Mouse (Mus musculus): ENCODE data around the gene Nedd1. TPM values are rescaled to one million over a fixed set of nuclear protein-coding genes. Genes with fewer than 3 reads are reported as not detected.

Gene Nedd1
- polyA plus RNA-seq, 1 experiment from 2014 or later, result 40.2 TPM

- H3K27ac ChIP-seq, result no peak overlapping the region
- WGBS, result 75% methylated on average over 8 of the region's 8 CpGs
- no peak for ATAC-seq (replicated peaks; ENCODE audit: insufficient number of reproducible peaks, insufficient read depth, low FRiP score, low read depth)
Observed at GRCm38 (mm10) chr10:92649096-92649495, 73.1 kb downstream of the Nedd1 start.

GRCm38 (mm10) chr10:92647691-92648090 is 74.5 kb downstream of the Nedd1 start:
- ATAC-seq (replicated peaks; ENCODE audit: insufficient number of reproducible peaks, insufficient read depth, low FRiP score, low read depth), result no peak
- Histone ChIP-seq H3K4me2 (no peak overlapping the region), H3K27me3 (no peaks in the 10 kb centered on the region), H3K9me3 (replicated peaks) (no peaks in the 10 kb centered on the region), H3K9ac (no peak overlapping the region), H3K4me1 (replicated peaks) (no peaks in the 10 kb centered on the region), H3K27ac (no peak overlapping the region), H3K4me3 (no peak overlapping the region), H3K36me3 (no peaks in the 10 kb centered on the region)
- WGBS, result 81% methylated on average over 2 of the region's 2 CpGs

More at GRCm38 (mm10) chr10:92649096-92649495, 73.1 kb downstream of the Nedd1 start:
- Histone ChIP-seq H3K27me3 (no peaks in the 10 kb centered on the region), H3K4me1 (replicated peaks) (no peaks in the 10 kb centered on the region), H3K9me3 (replicated peaks) (no peaks in the 10 kb centered on the region), H3K36me3 (no peaks in the 10 kb centered on the region), H3K9ac (no peak overlapping the region), H3K4me3 (no peak overlapping the region), H3K4me2 (no peak overlapping the region)

- Histone ChIP-seq H3K9me3 (replicated peaks) (no peaks in the 10 kb centered on the region), H3K4me2 (no peak overlapping the region), H3K27me3 (no peaks in the 10 kb centered on the region), H3K27ac (no peak overlapping the region), H3K4me1 (replicated peaks) (no peaks in the 10 kb centered on the region), H3K36me3 (no peaks in the 10 kb centered on the region), H3K4me3 (no peak overlapping the region), H3K9ac (no peak overlapping the region)
- ATAC-seq (replicated peaks; ENCODE audit: insufficient number of reproducible peaks, insufficient read depth, low FRiP score, low read depth), result no peak
- 66% methylated on average over 8 of the region's 8 CpGs for WGBS
Observed at GRCm38 (mm10) chr10:92643995-92644394, 78.2 kb downstream of the Nedd1 start.

- H3K36me3 ChIP-seq, result no peaks in the 10 kb centered on the region
- H3K4me3 ChIP-seq, result no peak overlapping the region
- no peak overlapping the region for H3K27ac ChIP-seq
- H3K9me3 ChIP-seq (replicated peaks), result no peaks in the 10 kb centered on the region
- no peak overlapping the region for H3K9ac ChIP-seq
- no peak for ATAC-seq (replicated peaks; ENCODE audit: insufficient number of reproducible peaks, insufficient read depth, low FRiP score, low read depth)
- H3K4me2 ChIP-seq, result no peak overlapping the region
- H3K4me1 ChIP-seq (replicated peaks), result no peaks in the 10 kb centered on the region
- no peaks in the 10 kb centered on the region for H3K27me3 ChIP-seq
Observed at GRCm38 (mm10) chr10:92641032-92641431, 81.2 kb downstream of the Nedd1 start.
